Mouse (Mus musculus) 3134 (cell line): Measurements from ENCODE around the gene Prkaa1.
"Not testable (repeated sequence)": the region's sequence is repeated elsewhere in the genome, so short reads cannot be mapped to it uniquely, and the experiment has no call there.

Source experiments
- DNase-seq: peaks from one replicate; pipeline ENCODE4 v3.0.0-alpha.2; 2011; ENCODE audit warnings: low spot score; ENCODE audit not compliant: insufficient read length; ENCODE audit errors: extremely low read depth

The Prkaa1 gene

DNA sequence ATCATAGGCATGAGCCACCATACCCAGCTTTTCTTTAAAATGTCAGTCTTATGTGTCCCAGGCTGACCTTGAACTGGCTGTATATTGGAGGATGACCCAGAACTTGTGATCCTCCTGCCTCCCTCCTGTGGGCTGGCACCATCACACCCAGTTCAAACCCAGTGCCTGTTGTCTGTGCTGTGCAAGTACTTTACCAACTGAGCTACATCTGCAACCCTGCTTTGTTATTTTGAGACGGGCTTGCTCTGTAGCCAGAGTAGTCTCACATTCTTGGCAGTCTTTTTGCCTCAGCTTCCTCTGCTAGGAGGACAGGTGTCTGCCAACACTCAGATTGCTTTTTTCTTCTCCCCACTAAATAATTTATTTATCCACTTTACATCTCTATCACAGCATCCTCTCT is 13.7 kb downstream of the Prkaa1 start:
- no peak for DNase-seq

DNA sequence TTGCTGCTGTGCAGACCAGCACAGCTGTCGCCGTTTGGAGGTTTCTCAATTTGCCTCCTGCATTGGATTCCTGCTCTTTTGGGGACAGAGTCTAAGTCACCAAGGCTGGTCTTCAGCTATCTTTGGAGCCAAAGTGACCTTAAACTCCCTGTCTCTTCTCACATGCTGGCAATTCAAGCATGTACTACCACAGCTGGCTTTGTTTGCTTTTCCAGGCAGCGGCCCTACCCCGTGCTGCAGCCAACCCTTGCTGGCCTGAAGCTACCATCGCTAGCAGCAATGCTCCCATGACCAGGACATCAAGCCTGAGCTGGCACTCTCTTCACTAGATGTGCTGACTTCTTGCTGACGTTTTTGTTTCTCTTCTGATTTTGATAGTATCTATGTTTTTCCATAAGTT is 15.2 kb downstream of the Prkaa1 start:
- no peak for DNase-seq

DNA sequence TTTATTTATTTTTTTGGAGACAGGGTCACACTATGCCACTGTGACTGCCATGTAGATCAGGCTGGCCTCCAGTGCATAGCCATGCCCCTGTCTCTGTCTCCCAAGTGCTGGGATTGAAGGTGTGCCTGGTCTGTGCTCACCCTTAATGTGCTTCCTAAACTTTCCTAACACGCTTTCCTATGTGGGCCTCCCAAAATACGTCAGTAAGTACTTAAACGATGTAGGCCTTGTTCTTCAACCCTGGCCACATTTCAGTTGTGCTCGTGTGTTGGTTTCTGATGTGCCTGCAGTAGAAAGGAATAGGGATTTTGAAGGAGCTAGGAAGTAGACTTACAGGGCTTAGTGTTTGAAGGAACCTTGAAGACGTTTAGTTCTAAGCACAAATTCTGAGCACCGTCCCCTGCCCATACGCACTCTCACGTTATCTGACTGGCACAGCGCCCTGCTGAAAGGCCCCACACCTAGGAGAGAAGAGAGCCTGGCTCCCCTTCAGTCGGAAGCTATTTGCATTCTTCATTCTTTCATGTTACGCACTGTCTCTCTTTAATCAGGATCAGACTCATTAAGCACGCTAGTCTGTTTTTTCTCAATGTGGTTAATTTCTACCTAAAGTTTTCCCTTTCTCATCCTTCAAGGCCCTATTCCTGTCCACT is 21.6 kb downstream of the Prkaa1 start:
- DNase-seq: no peak

DNA sequence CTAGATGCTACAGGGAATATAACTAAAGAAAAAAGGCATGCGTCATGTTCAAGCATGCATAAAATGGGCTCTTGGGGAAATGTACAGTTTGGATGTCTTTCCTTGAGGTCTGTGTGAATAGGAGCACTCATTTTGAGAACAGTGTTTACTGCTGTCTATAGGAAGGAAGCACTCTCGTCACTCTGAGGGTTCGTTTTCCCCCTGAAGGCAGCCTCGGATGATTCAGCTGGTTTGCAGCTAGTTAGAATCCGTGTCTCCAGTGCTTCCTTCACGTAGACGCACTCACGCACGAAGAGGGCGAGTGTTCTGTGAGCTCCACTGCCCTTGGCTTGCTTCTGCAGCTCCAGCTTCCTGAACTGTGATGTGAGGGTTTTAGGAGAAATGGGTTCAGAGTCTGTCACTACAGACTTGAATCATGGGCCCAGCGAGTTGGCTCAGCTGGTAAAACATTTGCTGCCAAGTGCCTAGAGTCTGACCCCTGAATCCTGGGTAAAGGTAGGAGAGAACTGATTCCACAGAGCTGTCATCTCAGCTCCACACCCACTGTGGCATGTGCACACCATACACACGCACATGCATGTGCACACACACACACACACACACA is 29.7 kb downstream of the Prkaa1 start:
- no peak for DNase-seq

DNA sequence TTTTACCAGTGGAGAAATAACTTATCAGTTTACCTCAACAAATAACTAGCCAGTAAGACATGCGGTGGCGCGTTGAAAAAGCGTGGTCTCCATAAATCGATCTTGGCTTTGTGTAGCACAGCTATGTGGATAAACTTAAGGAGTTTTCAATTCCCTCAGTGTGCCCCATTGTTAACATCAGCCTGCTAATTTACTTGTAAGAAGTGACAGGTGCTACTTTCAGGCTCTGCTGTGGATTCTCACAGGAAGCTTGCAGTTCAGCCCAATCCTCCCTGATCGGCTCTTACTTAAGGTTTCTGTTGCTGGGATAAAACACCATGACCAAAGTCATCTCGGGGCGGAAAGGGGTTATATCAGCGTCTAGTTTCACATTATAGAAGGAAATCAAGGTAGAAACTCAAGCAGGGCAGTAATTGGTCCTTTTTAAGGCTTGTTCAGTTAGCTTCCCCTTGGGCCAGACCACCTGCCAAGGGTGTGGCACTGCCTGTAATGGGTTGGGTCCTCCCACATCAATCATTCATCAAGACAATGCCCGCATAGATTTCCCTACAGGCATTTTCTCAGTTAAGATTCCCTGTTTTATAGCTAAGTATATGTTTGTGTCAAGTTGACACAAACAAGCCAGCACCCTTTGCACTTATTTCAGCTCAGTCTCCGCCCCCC is 41.1 kb downstream of the Prkaa1 start:
- peak; percentile 11 for DNase-seq

DNA sequence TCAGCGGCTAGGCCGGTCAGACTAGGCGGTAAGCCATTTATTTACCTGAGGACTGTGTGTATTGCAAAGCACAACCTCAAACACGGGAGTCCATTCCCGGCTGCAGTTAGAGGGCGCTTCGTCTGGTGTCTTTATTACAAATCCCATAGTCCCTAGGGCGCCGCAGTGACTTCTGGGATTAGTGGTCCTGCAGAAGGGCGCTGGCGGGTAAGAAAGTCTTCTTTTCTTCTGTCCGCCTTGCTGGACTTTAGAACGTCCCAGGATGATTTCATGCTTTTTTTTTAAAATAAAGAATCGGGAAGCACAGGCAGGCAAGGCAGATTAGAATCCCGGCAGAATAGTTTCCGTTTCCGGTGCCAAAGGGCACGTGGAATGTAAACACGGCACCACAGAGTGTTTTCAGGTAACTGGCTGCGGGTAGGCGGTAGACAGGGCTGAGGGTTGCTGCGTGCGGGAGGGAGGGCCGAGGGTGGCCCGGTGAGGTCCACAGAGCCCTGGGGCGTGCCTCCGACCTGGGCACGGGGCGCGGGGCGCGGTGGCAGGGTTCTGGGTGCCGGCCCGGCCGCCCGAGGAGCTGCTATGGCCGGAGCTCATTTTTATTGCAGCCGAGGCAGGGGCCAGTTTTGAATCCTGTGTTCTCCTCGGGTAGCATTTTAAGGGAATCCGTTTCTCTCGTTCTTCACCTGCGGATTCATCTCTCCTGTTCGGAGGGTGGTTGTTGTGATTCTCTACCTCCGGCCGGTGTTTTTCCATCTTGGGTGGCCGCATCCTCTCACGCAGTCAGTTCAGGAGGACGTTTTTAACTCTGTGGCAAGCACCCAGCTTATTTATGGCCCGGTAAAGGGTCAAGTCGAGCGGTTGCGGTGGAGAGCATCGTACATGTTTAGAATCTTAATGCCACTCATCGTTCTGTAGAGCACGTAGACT is 42.0 kb downstream of the Prkaa1 start, which contains the start of gene Ttc33:
Gene Ttc33, plus strand, starts transcription at position 160 of the 927 bp plus-strand sequence.
- DNase-seq: peak; percentile 64

DNA sequence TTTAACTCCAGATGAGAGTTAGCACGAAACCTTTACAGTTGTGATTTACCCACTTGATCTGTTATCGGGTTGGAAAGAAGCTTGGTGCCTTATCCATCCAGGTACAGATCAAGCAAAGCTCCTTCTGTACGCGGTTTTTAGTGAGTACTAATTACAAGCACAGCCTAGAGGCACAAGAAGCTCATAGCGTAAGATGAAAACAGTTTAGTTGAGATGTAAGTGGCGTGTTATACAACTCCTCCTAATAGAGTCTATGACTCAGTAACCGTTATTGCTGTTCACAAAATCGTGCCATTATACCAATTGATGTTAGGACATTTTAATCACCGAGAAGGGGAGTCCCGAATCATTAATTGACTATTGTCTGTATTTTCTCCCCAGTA is 42.6 kb downstream of the Prkaa1 start:
- DNase-seq: no peak

DNA sequence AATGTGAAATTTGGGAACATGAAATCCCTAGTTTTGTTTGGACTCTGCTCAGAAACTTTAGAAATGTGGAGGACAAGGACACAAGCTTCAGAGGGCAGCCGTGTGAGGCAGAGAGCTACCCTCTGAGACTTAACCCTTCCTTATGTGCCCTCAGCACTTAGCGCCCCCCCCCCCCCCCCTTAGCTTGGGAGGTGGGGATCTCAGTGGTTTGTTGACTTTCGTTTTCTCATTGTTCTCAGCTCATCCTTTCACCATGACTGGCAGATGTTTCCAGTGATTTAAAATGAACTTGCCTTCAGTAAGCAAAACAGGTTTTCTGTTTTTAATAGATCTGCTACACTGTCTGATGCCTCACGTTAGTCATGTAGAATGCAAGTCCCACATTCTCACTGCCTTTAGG is 43.5 kb downstream of the Prkaa1 start:
- DNase-seq: no peak

DNA sequence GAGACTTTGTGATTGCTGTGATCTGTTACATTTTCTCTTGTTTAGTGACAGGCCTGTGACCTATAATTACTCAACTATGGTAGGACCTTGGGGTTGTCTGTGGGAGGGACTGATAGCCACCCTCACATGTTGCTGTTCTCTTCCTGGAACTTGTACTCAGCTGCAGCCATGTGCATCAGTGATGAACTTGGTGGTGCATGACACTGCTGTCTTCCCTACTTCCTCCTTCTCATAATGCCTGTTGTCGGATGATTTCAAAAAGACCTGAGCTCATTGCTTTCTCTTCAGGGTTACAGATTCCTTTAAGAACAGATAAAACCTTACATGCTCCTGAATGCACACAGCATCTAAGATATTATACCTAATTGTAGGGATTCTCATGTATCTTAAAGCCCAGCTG is 44.4 kb downstream of the Prkaa1 start:
- DNase-seq: no peak

DNA sequence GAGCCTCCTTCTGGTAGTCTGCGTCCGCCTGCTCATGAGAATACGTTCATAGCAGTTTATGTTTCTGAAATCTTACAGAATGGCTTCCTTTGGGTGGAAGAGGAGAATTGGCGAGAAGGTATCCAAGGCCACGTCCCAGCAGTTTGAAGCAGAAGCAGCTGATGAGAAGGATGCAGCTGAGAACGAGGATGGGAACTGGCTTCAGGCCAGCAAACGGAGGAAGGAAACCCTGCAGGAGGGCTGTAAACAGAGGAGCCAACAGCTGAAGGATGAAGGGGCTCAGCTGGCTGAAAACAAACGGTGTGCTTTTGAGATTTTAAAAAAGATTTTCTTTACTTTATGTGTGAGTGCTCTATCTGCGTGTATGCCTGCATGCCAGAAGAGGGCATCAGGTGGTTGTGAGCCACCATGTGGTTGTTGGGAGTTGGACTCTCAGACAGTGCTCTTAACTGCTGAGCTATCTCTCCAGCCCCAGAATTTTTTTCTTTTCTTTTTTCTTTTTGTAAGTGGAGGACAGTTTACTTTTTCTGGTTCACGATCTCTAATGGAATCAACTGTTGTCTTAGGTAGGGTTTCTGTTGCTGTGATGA is 45.9 kb downstream of the Prkaa1 start:
- no peak for DNase-seq

DNA sequence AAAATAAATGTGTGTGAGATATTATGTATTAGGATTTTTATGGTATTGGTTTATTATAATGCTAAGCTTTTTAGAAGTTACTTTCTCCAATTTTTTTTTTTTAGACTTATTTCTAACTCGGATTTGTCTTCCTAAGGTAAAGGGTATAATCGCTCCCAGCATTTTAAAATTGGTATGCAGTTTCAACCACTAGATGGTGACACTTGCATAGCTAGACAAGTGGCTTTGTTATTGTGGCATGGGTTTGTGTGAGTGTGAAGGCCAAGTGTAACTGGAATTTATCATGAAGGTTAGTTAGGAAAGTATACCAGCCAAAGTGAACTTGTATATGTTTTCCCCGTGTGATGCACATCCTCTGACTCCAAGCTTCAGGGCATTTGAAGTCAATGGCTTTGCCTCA is 50.2 kb downstream of the Prkaa1 start:
- DNase-seq: no peak

DNA sequence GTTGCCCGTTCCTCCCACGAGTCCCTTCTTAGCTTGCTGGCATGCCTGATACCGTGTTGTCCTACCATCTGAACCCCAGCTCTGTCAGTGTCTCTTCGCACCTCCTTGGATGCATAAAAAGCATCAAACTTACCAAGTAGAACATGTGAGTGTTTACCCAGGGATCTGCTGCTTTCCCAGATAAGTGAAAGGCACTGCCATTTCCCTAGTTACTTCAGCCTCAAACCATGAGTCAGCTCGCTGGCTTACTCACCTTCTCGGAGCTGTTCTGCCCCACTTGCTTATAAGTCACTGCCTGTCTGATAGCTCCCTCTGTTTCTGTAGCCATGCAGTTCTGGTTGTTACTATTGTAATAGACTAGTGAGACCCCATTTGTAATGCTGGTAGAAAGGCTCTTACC is 50.8 kb downstream of the Prkaa1 start:
- DNase-seq: no peak

DNA sequence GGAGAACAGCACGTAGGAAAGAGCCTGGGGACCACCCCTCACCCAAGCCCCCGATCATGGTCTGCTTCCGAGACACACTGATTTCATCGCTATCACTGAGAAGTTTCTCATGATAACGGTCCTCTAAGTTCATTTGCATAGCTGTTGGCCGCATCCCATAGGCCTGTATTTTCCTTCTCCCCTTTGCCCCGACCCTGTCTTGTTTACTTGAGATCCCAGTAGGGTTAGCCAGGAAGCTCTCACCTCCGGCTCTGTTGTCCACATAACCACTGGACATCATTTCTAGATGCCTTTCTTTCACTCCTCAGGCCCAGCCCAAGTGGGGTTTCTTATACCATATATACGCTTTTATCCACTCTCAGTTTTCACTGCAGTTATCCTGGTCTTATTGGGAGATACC is 51.3 kb downstream of the Prkaa1 start:
- DNase-seq: no peak

DNA sequence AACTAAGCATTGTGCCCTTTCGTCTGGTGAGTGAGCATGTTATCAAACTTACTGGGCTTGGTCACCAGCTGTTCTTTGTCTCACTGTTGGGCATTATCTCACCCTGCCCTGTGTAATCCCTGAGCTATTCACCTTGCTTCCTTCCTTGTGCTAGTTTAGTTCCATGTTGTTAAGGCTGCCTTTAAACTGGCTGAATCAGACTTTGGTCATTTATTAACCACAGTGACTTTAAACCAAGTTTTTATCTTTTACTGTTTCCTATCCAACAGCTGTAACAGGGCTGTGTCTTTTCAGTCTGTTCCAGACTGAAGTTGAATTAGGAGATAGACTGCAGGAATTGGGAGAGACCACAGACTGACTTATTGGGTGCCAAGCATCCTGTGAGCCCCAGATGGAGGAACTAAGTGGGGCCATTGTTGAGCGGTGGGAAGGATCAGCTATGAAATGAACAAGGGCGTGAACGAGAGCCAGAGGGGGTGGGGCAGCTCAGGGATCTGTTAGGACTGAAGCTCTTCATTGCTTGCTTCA is 52.4 kb downstream of the Prkaa1 start:
- DNase-seq: no peak

DNA sequence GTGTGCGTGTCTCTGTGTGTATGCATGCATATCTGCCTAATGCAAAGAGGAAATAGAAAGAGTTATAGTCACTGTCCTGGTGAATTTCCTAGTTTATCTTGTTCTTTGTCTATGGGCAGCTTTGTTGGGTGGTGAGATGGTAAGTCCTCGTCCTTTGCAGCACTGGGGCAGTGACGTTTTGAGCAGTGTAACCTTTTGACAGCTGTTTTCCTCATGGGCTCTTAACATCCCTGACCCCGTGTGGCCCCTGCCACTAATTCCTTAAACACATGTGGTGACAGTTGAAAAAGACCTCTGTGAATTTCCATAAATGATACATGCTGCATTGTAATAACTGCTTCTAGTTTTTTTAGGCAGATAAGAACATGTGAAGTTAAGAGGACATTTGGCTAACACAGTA is 53.0 kb downstream of the Prkaa1 start:
- no peak for DNase-seq

DNA sequence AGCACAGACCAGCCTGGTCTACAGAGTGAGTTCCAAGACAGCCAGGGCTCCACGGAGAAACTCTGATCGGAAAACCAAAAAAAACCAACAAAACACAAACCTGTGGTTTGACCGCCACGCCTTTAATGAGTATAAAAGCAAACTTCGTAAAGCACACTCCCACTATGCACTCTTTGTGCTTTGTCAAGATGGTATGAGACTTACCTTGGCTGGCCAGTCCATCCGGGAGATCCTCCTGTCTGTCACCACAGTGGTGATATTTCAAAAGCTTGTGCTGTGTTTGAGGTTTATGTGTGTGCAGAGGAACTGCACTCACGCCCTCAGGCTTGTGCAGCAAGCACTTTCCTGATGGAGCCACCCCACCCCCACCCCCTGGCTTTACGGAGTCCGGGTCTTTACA is 61.6 kb downstream of the Prkaa1 start:
- no peak for DNase-seq

DNA sequence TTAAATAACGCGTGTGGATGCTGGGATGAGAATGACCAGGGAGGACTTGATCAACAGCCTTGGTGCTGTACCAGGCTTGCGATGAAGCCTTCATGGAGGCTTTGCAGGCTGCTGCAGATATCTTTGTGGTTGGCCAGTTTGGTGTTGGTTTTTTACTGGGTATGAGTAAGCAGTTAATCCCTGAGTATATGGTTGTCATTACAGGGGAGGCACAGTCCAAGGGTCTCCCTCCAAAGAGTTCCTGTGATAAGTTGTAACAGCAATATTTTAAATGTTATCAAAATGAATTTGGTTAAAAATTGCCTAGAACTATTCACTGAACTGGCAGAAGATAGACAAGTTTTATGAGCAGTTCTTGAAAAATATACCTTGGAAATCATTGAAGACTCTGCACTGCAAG is 65.5 kb downstream of the Prkaa1 start:
- DNase-seq: no peak

DNA sequence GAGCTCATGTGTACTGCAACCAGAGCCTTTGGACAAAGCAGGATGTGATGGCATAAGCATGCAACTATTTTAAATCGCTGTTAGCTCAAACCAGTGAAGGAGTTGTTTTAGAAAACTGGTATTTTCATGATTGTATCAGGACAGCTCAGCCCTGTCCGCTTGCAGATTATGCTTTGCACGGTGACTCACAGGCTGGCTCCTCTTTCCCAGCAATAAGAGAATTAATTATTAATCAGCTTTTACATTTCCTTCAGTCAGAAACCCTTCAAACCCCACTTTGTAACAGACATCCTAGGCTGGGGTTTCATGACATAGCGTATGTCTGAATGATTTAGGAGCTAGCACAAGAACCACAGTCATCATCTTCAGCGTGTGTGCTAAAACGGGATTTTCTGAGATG is 76.8 kb downstream of the Prkaa1 start:
- DNase-seq: no peak

DNA sequence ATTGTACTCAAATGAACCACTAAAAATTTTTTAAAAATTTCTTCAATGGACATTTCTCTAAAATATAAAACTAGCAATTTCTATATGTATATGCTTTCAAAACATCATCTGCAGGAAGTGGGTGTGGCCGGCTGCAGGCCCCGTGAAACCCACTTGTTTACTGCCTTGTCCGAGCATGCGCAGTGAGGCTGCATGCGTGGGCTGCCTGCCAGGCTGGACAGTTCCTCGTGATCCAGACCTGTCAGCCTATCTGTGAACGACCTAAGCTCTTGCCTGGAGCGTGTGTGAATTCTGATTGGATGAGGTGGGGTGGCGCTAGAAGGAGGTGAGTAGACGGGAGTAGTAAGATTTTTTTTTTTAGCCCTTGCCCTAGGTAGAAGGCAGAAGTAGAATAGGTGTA is 87.1 kb downstream of the Prkaa1 start:
- not testable (repeated sequence) for DNase-seq
